Mouse (Mus musculus) embryonic facial prominence, embryonic 13.5 days (tissue): ENCODE measurements at regions not wholly inside any gene's neighbourhood (a gene's known extent, or its start where the extent isn't known, plus 50 kb on each side); places are given as distances from the start of the nearest gene placed in this dataset.
A peak's percentile ranks its signal among the peaks of the same experiment; 100 is the strongest.

Source experiments
- ATAC-seq: fragments of 200-750 bp; cut with Nextera tagmentation; 2 replicates; pipeline ENCODE4 v1.8.0; 2017; ENCODE audit warnings: low read depth; ENCODE audit not compliant: insufficient number of reproducible peaks, insufficient read depth, low FRiP score, low TSS enrichment
- H3K27ac ChIP-seq: fragments of 300-500 bp; sonication (generic); 2 replicates; pipeline ENCODE4 v1.5.1; 2015; ENCODE audit warnings: moderate library complexity, mild to moderate bottlenecking, inconsistent platforms
- H3K27me3 ChIP-seq: fragments of 300-500 bp; sonication (generic); 2 replicates; pipeline ENCODE4 v1.6.1; 2015; ENCODE audit warnings: mild to moderate bottlenecking, inconsistent platforms
- H3K36me3 ChIP-seq: fragments of 300-500 bp; sonication (generic); 2 replicates; pipeline ENCODE4 v1.6.1; 2015; ENCODE audit warnings: mild to moderate bottlenecking, inconsistent platforms
- H3K4me1 ChIP-seq: fragments of 300-500 bp; sonication (generic); 2 replicates; pipeline ENCODE4 v1.6.1; 2015; ENCODE audit warnings: inconsistent platforms
- H3K4me2 ChIP-seq: fragments of 300-500 bp; sonication (generic); 2 replicates; pipeline ENCODE4 v1.6.1; 2015; ENCODE audit warnings: moderate library complexity, mild to moderate bottlenecking, inconsistent platforms
- H3K4me3 ChIP-seq: fragments of 300-500 bp; sonication (generic); 2 replicates; pipeline ENCODE4 v1.5.1; 2015; ENCODE audit warnings: mild to moderate bottlenecking, inconsistent platforms
- H3K9ac ChIP-seq: fragments of 300-500 bp; sonication (generic); 2 replicates; pipeline ENCODE4 v1.6.1; 2015; ENCODE audit warnings: mild to moderate bottlenecking, inconsistent platforms
- H3K9me3 ChIP-seq: fragments of 300-500 bp; sonication (generic); 2 replicates; pipeline ENCODE4 v1.6.1; 2016; ENCODE audit warnings: inconsistent platforms
- WGBS: fragments of 180-500 bp; shearing (Covaris S2); methylation state at CpG from one replicate; pipeline ENCODE4 v1.1.7; 2015; ENCODE audit warnings: mixed read lengths; 5-methylcytosine and 5-hydroxymethylcytosine counted together

- Histone ChIP-seq H3K4me2 (no peak overlapping the region), H3K27ac (no peak overlapping the region), H3K27me3 (no peaks in the 10 kb centered on the region), H3K9me3 (no peaks in the 10 kb centered on the region), H3K9ac (no peak overlapping the region), H3K4me3 (no peak overlapping the region), H3K36me3 (no peaks in the 10 kb centered on the region), H3K4me1 (no peaks in the 10 kb centered on the region)
- no peak for ATAC-seq
- WGBS = 46% methylated on average over 2 of the region's 2 CpGs
Observed at GRCm38 (mm10) chr10:19412926-19413325, 56.6 kb downstream of the Olig3 start.

- Histone ChIP-seq H3K4me1 (no peaks in the 10 kb centered on the region), H3K27ac (no peak overlapping the region), H3K4me2 (no peak overlapping the region), H3K27me3 (no peaks in the 10 kb centered on the region), H3K36me3 (no peaks in the 10 kb centered on the region), H3K4me3 (no peak overlapping the region), H3K9ac (no peak overlapping the region), H3K9me3 (no peaks in the 10 kb centered on the region)
- no peak for ATAC-seq
- WGBS = 65% methylated on average over 5 of the region's 5 CpGs
Observed at GRCm38 (mm10) chr10:19413935-19414334, 57.6 kb downstream of the Olig3 start.

DNA sequence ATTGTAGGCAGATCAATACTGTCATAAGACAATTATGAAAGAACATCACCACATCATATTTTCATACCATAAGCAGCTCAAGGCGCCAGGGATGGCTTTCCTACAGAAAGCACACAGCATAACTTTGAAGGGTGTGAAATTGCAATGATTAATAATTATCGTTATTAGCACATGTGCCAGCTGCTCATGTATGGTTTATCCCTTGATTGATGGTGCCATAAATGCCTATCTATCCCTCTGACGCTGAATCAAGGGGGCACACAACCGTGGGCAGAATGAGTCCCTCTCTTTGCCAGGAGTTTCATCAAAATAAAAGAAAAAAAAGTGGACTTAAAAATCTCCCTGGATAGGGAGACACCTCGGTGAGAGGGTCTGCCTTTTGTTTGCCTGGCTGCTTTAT, 58.5 kb downstream of the Olig3 start:
- H3K27ac ChIP-seq = no peak overlapping the region
- H3K9ac ChIP-seq = no peak overlapping the region
- 71% methylated on average over 5 of the region's 5 CpGs for WGBS
- H3K36me3 ChIP-seq = no peaks in the 10 kb centered on the region
- no peaks in the 10 kb centered on the region for H3K27me3 ChIP-seq
- H3K4me3 ChIP-seq = no peak overlapping the region
- H3K9me3 ChIP-seq = no peaks in the 10 kb centered on the region
- ATAC-seq = no peak
- H3K4me1 ChIP-seq = no peaks in the 10 kb centered on the region
- H3K4me2 ChIP-seq = no peak overlapping the region

GRCm38 (mm10) chr10:19424030-19424429, 67.7 kb downstream of the Olig3 start:
- Histone ChIP-seq H3K27ac (no peak overlapping the region), H3K4me1 (no peaks in the 10 kb centered on the region), H3K4me2 (no peak overlapping the region), H3K9ac (no peak overlapping the region), H3K36me3 (no peaks in the 10 kb centered on the region), H3K4me3 (no peak overlapping the region), H3K9me3 (no peaks in the 10 kb centered on the region), H3K27me3 (no peaks in the 10 kb centered on the region)
- 62% methylated on average over 1 of the region's 1 CpGs for WGBS
- ATAC-seq = no peak

- Histone ChIP-seq H3K4me1 (no peaks in the 10 kb centered on the region), H3K4me2 (no peak overlapping the region), H3K9me3 (no peaks in the 10 kb centered on the region), H3K27me3 (no peaks in the 10 kb centered on the region), H3K36me3 (no peaks in the 10 kb centered on the region), H3K9ac (no peak overlapping the region), H3K4me3 (no peak overlapping the region), H3K27ac (no peak overlapping the region)
- WGBS = 74% methylated on average over 3 of the region's 3 CpGs
- no peak for ATAC-seq
Observed at GRCm38 (mm10) chr10:19424961-19425360, 68.6 kb downstream of the Olig3 start.

GRCm38 (mm10) chr10:19426835-19427234, 70.5 kb downstream of the Olig3 start:
- 88% methylated on average over 3 of the region's 3 CpGs for WGBS
- Histone ChIP-seq H3K27ac (no peak overlapping the region), H3K4me2 (no peak overlapping the region), H3K4me1 (no peaks in the 10 kb centered on the region), H3K4me3 (no peak overlapping the region), H3K27me3 (no peaks in the 10 kb centered on the region), H3K36me3 (no peaks in the 10 kb centered on the region), H3K9me3 (no peaks in the 10 kb centered on the region), H3K9ac (no peak overlapping the region)
- no peak for ATAC-seq

GRCm38 (mm10) chr10:19432515-19432914, 76.2 kb downstream of the Olig3 start:
- Histone ChIP-seq H3K9me3 (no peaks in the 10 kb centered on the region), H3K4me2 (no peak overlapping the region), H3K9ac (no peak overlapping the region), H3K4me3 (no peak overlapping the region), H3K27ac (no peak overlapping the region), H3K27me3 (peaks cover 8% of the 10 kb centered on the region), H3K4me1 (no peaks in the 10 kb centered on the region), H3K36me3 (no peaks in the 10 kb centered on the region)
- 79% methylated on average over 4 of the region's 4 CpGs for WGBS
- no peak for ATAC-seq

- H3K27me3 ChIP-seq = peaks cover 8% of the 10 kb centered on the region
- no peak for ATAC-seq
- H3K9me3 ChIP-seq = no peaks in the 10 kb centered on the region
- no peak overlapping the region for H3K9ac ChIP-seq
- H3K36me3 ChIP-seq = no peaks in the 10 kb centered on the region
- no peak overlapping the region for H3K4me3 ChIP-seq
- 79% methylated on average over 6 of the region's 6 CpGs for WGBS
- no peak overlapping the region for H3K4me2 ChIP-seq
- no peaks in the 10 kb centered on the region for H3K4me1 ChIP-seq
- no peak overlapping the region for H3K27ac ChIP-seq
Observed at GRCm38 (mm10) chr10:19434661-19435060, 78.3 kb downstream of the Olig3 start.

DNA sequence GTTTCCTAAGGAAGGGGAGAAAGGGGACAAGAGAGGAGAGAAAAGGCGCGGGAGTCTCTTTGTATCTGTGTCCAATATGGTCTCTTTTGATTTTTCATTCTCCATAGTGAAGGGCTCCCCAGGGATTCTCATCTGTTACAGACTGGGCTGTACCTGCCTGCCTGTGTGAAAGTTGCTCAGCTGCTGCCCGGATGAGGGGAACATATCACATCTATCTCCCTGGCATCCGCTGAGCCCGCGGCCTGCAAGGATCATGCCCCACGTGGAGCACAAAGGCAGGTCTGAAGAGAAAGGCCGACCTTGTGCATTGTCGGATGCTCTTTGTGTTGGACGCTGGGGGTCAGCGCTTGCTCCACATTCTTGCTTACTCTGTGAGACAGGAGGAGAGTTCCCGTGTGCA, 85.5 kb downstream of the Olig3 start:
- 50% methylated on average over 12 of the region's 12 CpGs for WGBS
- H3K9ac ChIP-seq = no peak overlapping the region
- H3K27ac ChIP-seq = no peak overlapping the region
- H3K9me3 ChIP-seq = no peaks in the 10 kb centered on the region
- no peaks in the 10 kb centered on the region for H3K36me3 ChIP-seq
- no peak overlapping the region for H3K4me3 ChIP-seq
- ATAC-seq = no peak
- H3K27me3 ChIP-seq = peaks cover 30% of the 10 kb centered on the region
- peaks cover 7% of the 10 kb centered on the region for H3K4me1 ChIP-seq
- no peak overlapping the region for H3K4me2 ChIP-seq

DNA sequence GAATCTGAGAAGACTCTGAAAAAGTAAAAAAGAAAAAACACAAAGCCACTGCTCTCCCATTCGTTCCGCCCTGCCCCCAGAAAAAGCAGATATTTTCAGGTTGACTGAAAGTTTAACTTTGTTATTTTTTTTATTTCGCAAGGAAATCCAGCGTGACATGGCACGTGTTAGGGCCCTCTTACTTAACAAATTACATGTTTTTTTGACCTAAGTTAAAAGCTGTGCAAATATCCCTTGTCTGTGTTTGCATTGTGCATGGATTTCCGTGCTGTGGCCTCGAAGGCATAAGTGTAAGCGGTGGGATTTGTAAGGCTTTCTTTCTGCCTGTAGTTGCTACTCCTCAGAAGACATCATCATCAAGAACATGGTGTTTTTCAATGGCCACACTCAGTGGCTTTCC, 87.2 kb downstream of the Olig3 start:
- H3K4me1 ChIP-seq = peaks cover 7% of the 10 kb centered on the region
- peaks cover 39% of the 10 kb centered on the region for H3K27me3 ChIP-seq
- H3K4me2 ChIP-seq = peak overlapping the region; percentile 33
- no peak overlapping the region for H3K27ac ChIP-seq
- H3K4me3 ChIP-seq = no peak overlapping the region
- no peaks in the 10 kb centered on the region for H3K9me3 ChIP-seq
- WGBS = 15% methylated on average over 8 of the region's 8 CpGs
- H3K36me3 ChIP-seq = no peaks in the 10 kb centered on the region
- no peak for ATAC-seq
- H3K9ac ChIP-seq = no peak overlapping the region

DNA sequence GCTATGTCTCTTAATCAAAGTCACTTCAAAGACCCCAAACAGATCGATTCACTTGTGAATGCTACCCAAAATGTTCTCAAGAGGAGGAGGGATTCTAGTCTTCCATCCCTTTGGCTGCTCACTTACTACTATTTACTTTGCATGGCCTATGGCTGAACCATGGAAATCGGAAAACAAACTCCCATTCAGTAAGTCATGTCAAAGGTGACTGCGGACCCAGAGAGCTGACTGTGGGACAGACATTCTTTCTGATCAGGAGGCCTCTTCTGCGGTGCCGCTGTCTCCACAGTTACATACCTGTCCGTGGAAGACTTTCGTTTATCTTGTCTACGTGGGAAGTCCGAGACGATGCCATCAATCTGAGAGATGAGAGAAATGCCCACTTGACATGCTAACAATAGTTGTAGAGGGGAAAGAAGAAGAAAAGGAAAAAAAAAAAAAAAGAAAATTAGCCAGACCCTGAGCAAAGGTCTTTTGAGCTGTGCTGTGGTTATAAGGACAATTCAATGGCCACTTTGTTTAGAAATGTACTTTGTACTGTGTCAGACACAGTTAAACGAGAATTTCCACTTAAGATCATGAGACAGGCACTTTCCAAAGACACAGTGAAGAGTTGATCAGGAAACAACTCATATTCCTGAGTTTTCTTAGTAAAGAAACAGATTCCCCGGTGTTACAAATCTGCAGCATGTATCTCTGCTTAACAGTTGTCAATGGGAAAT, 92.7 kb downstream of the Olig3 start:
- WGBS = 26% methylated on average over 12 of the region's 12 CpGs
- no peak for ATAC-seq
- Histone ChIP-seq H3K4me3 (no peak overlapping the region), H3K4me1 (no peaks in the 10 kb centered on the region), H3K9me3 (no peaks in the 10 kb centered on the region), H3K36me3 (no peaks in the 10 kb centered on the region), H3K27me3 (peaks cover 29% of the 10 kb centered on the region), H3K9ac (no peak overlapping the region), H3K4me2 (no peak overlapping the region), H3K27ac (no peak overlapping the region)

- 70% methylated on average over 11 of the region's 11 CpGs for WGBS
- no peaks in the 10 kb centered on the region for H3K36me3 ChIP-seq
- no peak overlapping the region for H3K27ac ChIP-seq
- H3K4me1 ChIP-seq = no peaks in the 10 kb centered on the region
- no peak overlapping the region for H3K4me3 ChIP-seq
- no peaks in the 10 kb centered on the region for H3K9me3 ChIP-seq
- H3K9ac ChIP-seq = no peak overlapping the region
- 0 out of 2 replicates have a peak, but pooled peaks cover 8% of the 10 kb centered on the region for H3K27me3 ChIP-seq
- ATAC-seq = no peak
- no peak overlapping the region for H3K4me2 ChIP-seq
Observed at GRCm38 (mm10) chr10:19459053-19459452, 102.7 kb downstream of the Olig3 start.
